Mouse (Mus musculus) megakaryocyte, embryonic 14.5 days (primary cell): Measurements from ENCODE around the gene Pdzd8. TPM values are rescaled to one million over a fixed set of nuclear protein-coding genes. Genes with fewer than 3 reads are reported as not detected.

Experiments used
- H3K27me3 ChIP-seq: replicated peaks from 2 replicates; pipeline ENCODE3; 2012; ENCODE audit warnings: inconsistent platforms
- H3K36me3 ChIP-seq: replicated peaks from 2 replicates; pipeline ENCODE3; 2012; ENCODE audit warnings: low read length, inconsistent platforms, mixed read lengths
- H3K4me1 ChIP-seq: 2 replicates; pipeline ENCODE4 v1.6.1; 2012; ENCODE audit warnings: inconsistent platforms
- H3K4me3 ChIP-seq: replicated peaks from 2 replicates; pipeline ENCODE3; 2012; ENCODE audit warnings: moderate library complexity, mild to moderate bottlenecking, inconsistent platforms
- H3K9me3 ChIP-seq: 2 replicates; pipeline ENCODE4 v1.6.1; 2012; ENCODE audit warnings: inconsistent platforms
- FLI1 ChIP-seq: IDR thresholded peaks from 2 replicates; pipeline ENCODE4 v1.6.1; 2012; ENCODE audit warnings: low read length, inconsistent platforms, mixed read lengths
- GATA1 ChIP-seq: IDR thresholded peaks from 3 replicates; pipeline ENCODE4 v1.6.1; 2012; ENCODE audit warnings: mixed read lengths, low read length, inconsistent platforms, borderline replicate concordance
- polyA plus RNA-seq: library from polyadenylated mRNA; stranded (reverse); fragments of >175 nt; gene quantifications from 2 replicates; pipeline ENCODE4 v1.2.3, GENCODE M21; 2012; ENCODE audit warnings: low replicate concordance; ENCODE audit not compliant: insufficient read depth

Pdzd8 gene
- polyA plus RNA-seq, 1 experiment = 1.9 TPM

- Histone ChIP-seq H3K4me1 (peaks cover 58% of the 10 kb centered on the region), H3K36me3 (peaks cover 2% of the 10 kb centered on the region), H3K9me3 (no peaks in the 10 kb centered on the region), H3K27me3 (no peaks in the 10 kb centered on the region), H3K4me3 (peak overlapping the region; percentile 100)
- TF ChIP-seq GATA1 (no peak), FLI1 (no peak)
These were observed 2.6 kb downstream of the Pdzd8 start for GRCm38 (mm10) chr19:59342964-59343363.

- no peaks in the 10 kb centered on the region for H3K9me3 ChIP-seq
- H3K36me3 ChIP-seq = peaks cover 10% of the 10 kb centered on the region
- no peak overlapping the region for H3K4me3 ChIP-seq
- H3K4me1 ChIP-seq = peaks cover 69% of the 10 kb centered on the region
- TF ChIP-seq FLI1 = no peak
- H3K27me3 ChIP-seq = no peaks in the 10 kb centered on the region
These were observed 5.7 kb downstream of the Pdzd8 start for GRCm38 (mm10) chr19:59339908-59340307.

GRCm38 (mm10) chr19:59337872-59338681, 7.5 kb downstream of the Pdzd8 start:
- H3K4me1 ChIP-seq = peaks cover 59% of the 10 kb centered on the region
- H3K36me3 ChIP-seq = peaks cover 13% of the 10 kb centered on the region
- no peak overlapping the region for H3K4me3 ChIP-seq
- TF ChIP-seq FLI1 = no peak
- no peak for TF ChIP-seq GATA1
- no peaks in the 10 kb centered on the region for H3K9me3 ChIP-seq
- H3K27me3 ChIP-seq = no peaks in the 10 kb centered on the region

GRCm38 (mm10) chr19:59336655-59337054, 8.9 kb downstream of the Pdzd8 start:
- no peak for TF ChIP-seq GATA1
- no peak for TF ChIP-seq FLI1
- Histone ChIP-seq H3K4me3 (no peak overlapping the region), H3K36me3 (peaks cover 14% of the 10 kb centered on the region), H3K27me3 (no peaks in the 10 kb centered on the region), H3K4me1 (peaks cover 60% of the 10 kb centered on the region), H3K9me3 (no peaks in the 10 kb centered on the region)

- Histone ChIP-seq H3K9me3 (no peaks in the 10 kb centered on the region), H3K36me3 (peaks cover 21% of the 10 kb centered on the region), H3K4me3 (no peak overlapping the region), H3K27me3 (no peaks in the 10 kb centered on the region), H3K4me1 (peaks cover 43% of the 10 kb centered on the region; the same call in 1 of the 2 replicates)
- TF ChIP-seq FLI1 (no peak), GATA1 (no peak)
These were observed 14.8 kb downstream of the Pdzd8 start for GRCm38 (mm10) chr19:59330816-59331225.

- no peaks in the 10 kb centered on the region for H3K9me3 ChIP-seq
- H3K27me3 ChIP-seq = no peaks in the 10 kb centered on the region
- peaks cover 41% of the 10 kb centered on the region for H3K4me1 ChIP-seq
- H3K4me3 ChIP-seq = no peak within 1 kb of the TSS
- TF ChIP-seq FLI1 = no peak
- TF ChIP-seq GATA1 = no peak
- H3K36me3 ChIP-seq = peaks cover 45% of the 10 kb centered on the region
These were observed 23.6 kb downstream of the Pdzd8 start, which contains the start of gene Rps12-ps3 for GRCm38 (mm10) chr19:59321990-59322389. Gene Rps12-ps3 (plus strand): TSS chr19:59322290.

GRCm38 (mm10) chr19:59316571-59316970, 29.0 kb downstream of the Pdzd8 start:
- peaks cover 38% of the 10 kb centered on the region for H3K36me3 ChIP-seq

GRCm38 (mm10) chr19:59315308-59315707, 30.3 kb downstream of the Pdzd8 start:
- Histone ChIP-seq H3K27me3 (no peaks in the 10 kb centered on the region), H3K4me3 (no peak overlapping the region), H3K9me3 (no peaks in the 10 kb centered on the region), H3K4me1 (peaks cover 49% of the 10 kb centered on the region), H3K36me3 (peaks cover 38% of the 10 kb centered on the region)
- TF ChIP-seq GATA1 = no peak
- TF ChIP-seq FLI1 = no peak

More at GRCm38 (mm10) chr19:59316571-59316970, 29.0 kb downstream of the Pdzd8 start:
- H3K27me3 ChIP-seq = no peaks in the 10 kb centered on the region
- no peaks in the 10 kb centered on the region for H3K9me3 ChIP-seq
- H3K4me1 ChIP-seq = peaks cover 45% of the 10 kb centered on the region
- H3K4me3 ChIP-seq = no peak overlapping the region
- TF ChIP-seq GATA1 (no peak), FLI1 (no peak)

- Histone ChIP-seq H3K9me3 (no peaks in the 10 kb centered on the region), H3K27me3 (no peaks in the 10 kb centered on the region), H3K4me3 (no peak overlapping the region), H3K36me3 (peaks cover 59% of the 10 kb centered on the region), H3K4me1 (peaks cover 15% of the 10 kb centered on the region)
- TF ChIP-seq GATA1 = no peak
- no peak for TF ChIP-seq FLI1
These were observed 53.3 kb downstream of the Pdzd8 start for GRCm38 (mm10) chr19:59292183-59292839.

GRCm38 (mm10) chr19:59289811-59290210, 55.8 kb downstream of the Pdzd8 start:
- no peaks in the 10 kb centered on the region for H3K27me3 ChIP-seq
- TF ChIP-seq GATA1 (no peak), FLI1 (no peak)
- peaks cover 66% of the 10 kb centered on the region for H3K36me3 ChIP-seq
- H3K4me1 ChIP-seq = peaks cover 15% of the 10 kb centered on the region
- no peaks in the 10 kb centered on the region for H3K9me3 ChIP-seq
- no peak overlapping the region for H3K4me3 ChIP-seq
